In the genomic region with DNA sequence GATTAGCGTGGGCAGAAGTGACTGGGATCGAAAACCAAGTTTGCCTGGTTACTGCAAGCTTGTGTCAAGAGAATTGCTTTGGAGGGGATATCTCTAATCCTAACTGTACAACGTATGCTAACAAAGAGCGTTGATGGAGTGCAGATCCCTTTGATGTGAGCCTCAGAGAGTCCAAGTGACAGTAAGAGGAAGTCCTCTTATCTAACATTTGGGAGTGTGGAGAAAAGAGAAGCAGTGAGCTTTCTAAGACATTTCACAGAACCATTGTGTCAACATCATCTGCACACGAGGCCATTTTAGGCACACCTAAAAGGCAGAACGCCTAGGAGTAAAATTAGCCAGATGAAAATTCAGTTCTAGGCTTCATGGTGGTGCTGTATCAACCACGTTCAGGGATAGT, we compare ENCODE assay signal across 24 mouse cellular contexts. TPM values are rescaled to one million over a fixed set of nuclear protein-coding genes. Genes with fewer than 3 reads are reported as not detected.
DNase-seq lines count a peak whose midpoint lies in the region; ATAC-seq and TF ChIP-seq lines count a peak whose summit lies in the region.
"Had no signal": no experiment of that assay in that cellular context is flagged by ENCODE, and none has a peak within 500 bp of the region (broad histone marks: within the 10 kb centered on the region; RNA-seq: fewer than 3 reads in every experiment).

No protein-coding gene starts in this region.

- no peak overlapping the region for H3K9ac ChIP-seq in forebrain, postnatal 0 days
- H3K9ac ChIP-seq in forebrain, embryonic 13.5 days, result no peak overlapping the region
- no peak overlapping the region for H3K9ac ChIP-seq in heart, postnatal 0 days (replicated peaks; ENCODE audit: low read depth, low read length)
- H3K9ac ChIP-seq: embryonic facial prominence, embryonic 12.5 days; forebrain, embryonic 12.5 days; forebrain, embryonic 15.5 days had no signal

- DNase-seq in forebrain, postnatal 0 days, result no peak
- DNase-seq in heart, postnatal 0 days (ENCODE audit: low spot score), result peak; percentile 32
- no peak for DNase-seq in heart, embryonic 10.5 days (ENCODE audit: low spot score)
- DNase-seq in MEL-GATA-1-ER (ENCODE audit: extremely low read depth, low read depth), result peak; percentile 88
- no peak for DNase-seq in ovary, postnatal 36 days (ENCODE audit: low spot score)
- DNase-seq: adrenal gland, adult 8-10 months; adrenal gland, postnatal 14 days; cerebellum, adult 11 months; cerebellum, adult 18-20 months; cerebellum, adult 8-10 months; cerebellum, adult 9-11 months; cerebellum, postnatal 14 days; cerebellum, postnatal 36 days; embryo, embryonic 11 days had no signal

- TF ChIP-seq CTCF in forebrain, postnatal 0 days (IDR thresholded peaks at IDR 0.05; ENCODE audit: low read depth), result no peak
- TF ChIP-seq CTCF in heart, postnatal 0 days (IDR thresholded peaks at IDR 0.05; ENCODE audit: low read depth), result no peak

- 74% methylated on average over 7 of the region's 7 CpGs for WGBS in forebrain, postnatal 0 days
- WGBS in forebrain, embryonic 13.5 days, result 77% methylated on average over 7 of the region's 7 CpGs
- WGBS in heart, postnatal 0 days, result 9% methylated on average over 7 of the region's 7 CpGs
- 11% methylated on average over 7 of the region's 7 CpGs for WGBS in heart, embryonic 10.5 days

- H3K4me1 ChIP-seq in forebrain, postnatal 0 days (ENCODE audit: insufficient read depth), result 0 out of 2 replicates have a peak, but pooled peaks cover 6% of the 10 kb centered on the region
- peaks cover 10% of the 10 kb centered on the region for H3K4me1 ChIP-seq in forebrain, embryonic 13.5 days
- no peaks in the 10 kb centered on the region for H3K4me1 ChIP-seq in heart, postnatal 0 days (ENCODE audit: control insufficient read depth, insufficient read depth)
- H3K4me1 ChIP-seq in heart, embryonic 10.5 days, result peaks cover 19% of the 10 kb centered on the region

- no peak overlapping the region for H3K4me3 ChIP-seq in forebrain, postnatal 0 days (ENCODE audit: low read depth, low read length)
- H3K4me3 ChIP-seq in forebrain, embryonic 13.5 days, result no peak overlapping the region
- H3K4me3 ChIP-seq in heart, postnatal 0 days (ENCODE audit: low read depth, low read length), result no peak overlapping the region
- H3K4me3 ChIP-seq in heart, embryonic 10.5 days, result no peak overlapping the region
- H3K4me3 ChIP-seq: embryonic facial prominence, embryonic 10.5 days; embryonic facial prominence, embryonic 12.5 days; forebrain, embryonic 10.5 days; forebrain, embryonic 12.5 days; forebrain, embryonic 15.5 days had no signal

- no peak for ATAC-seq in forebrain, postnatal 0 days
- no peak for ATAC-seq in forebrain, embryonic 13.5 days
- no peak for ATAC-seq in heart, postnatal 0 days (ENCODE audit: insufficient read depth, low read depth)
- ATAC-seq in common myeloid progenitor, adult 5-6 weeks (replicated peaks; ENCODE audit: low read depth, poor library complexity, severe bottlenecking), result 0 out of 2 replicates have a peak, but pooled peaks have one; percentile 17
- ATAC-seq in erythroid progenitor cell, adult 5-6 weeks (replicated peaks; ENCODE audit: low FRiP score, poor library complexity, severe bottlenecking), result no peak
- ATAC-seq: activated CD4-positive, CD25-positive, alpha-beta regulatory T cell, adult 4 months; forebrain, embryonic 15.5 days; Patski had no signal

- H3K27ac ChIP-seq in forebrain, postnatal 0 days (ENCODE audit: low read depth, low read length), result peak overlapping the region; percentile 35; the same call in 1 of the 2 replicates
- H3K27ac ChIP-seq in forebrain, embryonic 13.5 days, result no peak overlapping the region
- no peak overlapping the region for H3K27ac ChIP-seq in heart, postnatal 0 days (ENCODE audit: low read depth)
- H3K27ac ChIP-seq in heart, embryonic 10.5 days, result no peak overlapping the region
- H3K27ac ChIP-seq: embryonic facial prominence, embryonic 10.5 days; embryonic facial prominence, embryonic 12.5 days; forebrain, embryonic 10.5 days; forebrain, embryonic 12.5 days; forebrain, embryonic 15.5 days had no signal

- no peak for TF ChIP-seq EP300 in heart, postnatal 0 days (IDR thresholded peaks at IDR 0.05; ENCODE audit: low read depth)

- no peak overlapping the region for H3K4me2 ChIP-seq in forebrain, postnatal 0 days (ENCODE audit: low read depth)
- H3K4me2 ChIP-seq in forebrain, embryonic 13.5 days, result no peak overlapping the region
- no peak overlapping the region for H3K4me2 ChIP-seq in heart, postnatal 0 days (ENCODE audit: low read depth, low read length)
- H3K4me2 ChIP-seq: embryonic facial prominence, embryonic 12.5 days; forebrain, embryonic 12.5 days; forebrain, embryonic 15.5 days had no signal

- H3K9me3 ChIP-seq in forebrain, postnatal 0 days (ENCODE audit: low read length), result no peaks in the 10 kb centered on the region
- no peaks in the 10 kb centered on the region for H3K9me3 ChIP-seq in forebrain, embryonic 13.5 days (replicated peaks)
- H3K9me3 ChIP-seq in heart, postnatal 0 days (replicated peaks; ENCODE audit: control insufficient read depth, low read length), result no peaks in the 10 kb centered on the region
- no peaks in the 10 kb centered on the region for H3K9me3 ChIP-seq in heart, embryonic 10.5 days
- H3K9me3 ChIP-seq: embryonic facial prominence, embryonic 10.5 days; embryonic facial prominence, embryonic 12.5 days; forebrain, embryonic 10.5 days; forebrain, embryonic 12.5 days; forebrain, embryonic 15.5 days had no signal

- no peaks in the 10 kb centered on the region for H3K27me3 ChIP-seq in forebrain, postnatal 0 days (ENCODE audit: insufficient read depth, low read length)
- no peaks in the 10 kb centered on the region for H3K27me3 ChIP-seq in forebrain, embryonic 13.5 days
- no peaks in the 10 kb centered on the region for H3K27me3 ChIP-seq in heart, postnatal 0 days (ENCODE audit: control insufficient read depth, insufficient read depth, low read length)
- no peaks in the 10 kb centered on the region for H3K27me3 ChIP-seq in heart, embryonic 10.5 days (ENCODE audit: insufficient read depth, poor library complexity, severe bottlenecking)
- H3K27me3 ChIP-seq: embryonic facial prominence, embryonic 12.5 days; forebrain, embryonic 12.5 days; forebrain, embryonic 15.5 days had no signal

- no peaks in the 10 kb centered on the region for H3K36me3 ChIP-seq in forebrain, postnatal 0 days (ENCODE audit: insufficient read depth)
- no peaks in the 10 kb centered on the region for H3K36me3 ChIP-seq in forebrain, embryonic 13.5 days (ENCODE audit: poor library complexity, severe bottlenecking)
- H3K36me3 ChIP-seq in heart, postnatal 0 days (replicated peaks; ENCODE audit: control insufficient read depth, insufficient read depth, low read length), result no peaks in the 10 kb centered on the region
- no peaks in the 10 kb centered on the region for H3K36me3 ChIP-seq in heart, embryonic 10.5 days
- H3K36me3 ChIP-seq: embryonic facial prominence, embryonic 10.5 days; embryonic facial prominence, embryonic 12.5 days; forebrain, embryonic 10.5 days; forebrain, embryonic 12.5 days; forebrain, embryonic 15.5 days had no signal

RNA-seq across cellular contexts. Expression of a gene that starts 5.0 kb away (rescaled TPM):
- total RNA-seq in forebrain, postnatal 0 days (2014; rRNA removed), result 103 and 114 TPM in 2 replicates
- 63.1 and 84.8 TPM in 2 replicates for polyA plus RNA-seq in forebrain, postnatal 0 days (2015; fragmentation: Nextera tagmentation; extraction: Ambion mirVana)
- polyA plus RNA-seq in forebrain, embryonic 13.5 days (2015; fragmentation: Nextera tagmentation; extraction: Ambion mirVana), result 31.4 and 34.6 TPM in 2 replicates
- total RNA-seq in heart, postnatal 0 days (2014; rRNA removed; ENCODE audit: low replicate concordance), result 6.5 and 8.0 TPM in 2 replicates
- polyA plus RNA-seq in heart, postnatal 0 days (2015; fragmentation: Nextera tagmentation; extraction: Ambion mirVana), result 2.4 and 2.5 TPM in 2 replicates
- 3.8 and 4.4 TPM in 2 replicates for polyA plus RNA-seq in heart, embryonic 10.5 days (2016; fragmentation: Nextera tagmentation; extraction: Ambion mirVana)
- 0.14 and 0.92 TPM in 2 replicates for total RNA-seq in common myeloid progenitor, adult 5-6 weeks (2017)
- total RNA-seq in erythroid progenitor cell, adult 5-6 weeks (2015; ENCODE audit: low replicate concordance), result not detected in 2 replicates
- total RNA-seq in erythroid progenitor cell, adult 5-6 weeks (2017; ENCODE audit: low replicate concordance), result not detected in 2 replicates
- polyA plus RNA-seq: activated CD4-positive, CD25-positive, alpha-beta regulatory T cell, adult 4 months had no signal

Comparison
In these comparisons a context has a peak if more than half of its experiments do, and no peak if none do; other contexts are left out.
1. DNase-seq: peak in heart, postnatal 0 days (single experiment) and MEL-GATA-1-ER (single experiment); none in forebrain, postnatal 0 days (single experiment), heart, embryonic 10.5 days (single experiment) and ovary, postnatal 36 days (single experiment).
2. RNA of a gene that starts 5.0 kb away (total RNA-seq): 103 to 114 TPM in forebrain, postnatal 0 days; 6.5 to 8.0 TPM in heart, postnatal 0 days, 0.14 to 0.92 TPM in common myeloid progenitor, adult 5-6 weeks and not detected in erythroid progenitor cell, adult 5-6 weeks; every median in the first group is over 10 times any median in the second.